Mouse (Mus musculus) stomach, embryonic 16.5 days (tissue): ENCODE measurements around the gene Nphp4. TPM values are rescaled to one million over a fixed set of nuclear protein-coding genes. Genes with fewer than 3 reads are reported as not detected.

Experiments used
- ATAC-seq: fragments of 200-750 bp; cut with Nextera tagmentation; 2 replicates; pipeline ENCODE4 v1.8.0; 2017; ENCODE audit warnings: moderate number of reproducible peaks, moderate TSS enrichment; ENCODE audit not compliant: insufficient read depth, low FRiP score
- H3K27ac ChIP-seq: fragments of 300-500 bp; sonication (generic); 2 replicates; pipeline ENCODE4 v1.5.1; 2014; ENCODE audit warnings: low read length
- H3K27me3 ChIP-seq: fragments of 300-500 bp; sonication (generic); 2 replicates; pipeline ENCODE4 v1.6.1; 2014; ENCODE audit warnings: low read length, control low read depth, mixed read lengths; ENCODE audit not compliant: control insufficient read depth, insufficient read depth
- H3K36me3 ChIP-seq: fragments of 300-500 bp; sonication (generic); 2 replicates; pipeline ENCODE4 v1.6.1; 2014; ENCODE audit warnings: low read length; ENCODE audit not compliant: control insufficient read depth, insufficient read depth
- H3K4me1 ChIP-seq: fragments of 300-500 bp; sonication (generic); 2 replicates; pipeline ENCODE4 v1.6.1; 2014; ENCODE audit warnings: low read length, control low read depth, mixed read lengths; ENCODE audit not compliant: control insufficient read depth, insufficient read depth
- H3K4me2 ChIP-seq: fragments of 300-500 bp; sonication (generic); 2 replicates; pipeline ENCODE4 v1.6.1; 2014; ENCODE audit warnings: low read depth, low read length, mixed read lengths
- H3K4me3 ChIP-seq: fragments of 300-500 bp; sonication (generic); replicated peaks from 2 replicates; pipeline ENCODE4 v1.5.1; 2014; ENCODE audit warnings: mild to moderate bottlenecking, low read length
- H3K9ac ChIP-seq: fragments of 300-500 bp; sonication (generic); 2 replicates; pipeline ENCODE4 v1.6.1; 2014; ENCODE audit warnings: low read length
- H3K9me3 ChIP-seq: fragments of 300-500 bp; sonication (generic); replicated peaks from 2 replicates; pipeline ENCODE4 v1.6.1; 2016; ENCODE audit warnings: low read length, control low read depth; ENCODE audit not compliant: control insufficient read depth
- WGBS: fragments of 180-500 bp; shearing (Covaris S2); extraction: QIAGEN DNeasy Blood & Tissue Kit; methylation state at CpG from one replicate; pipeline ENCODE4 v1.1.7; 2014; 5-methylcytosine and 5-hydroxymethylcytosine counted together
- polyA plus RNA-seq: library from polyadenylated mRNA; unstranded; fragments of >200 nt; fragmentation: Nextera tagmentation; extraction: Ambion mirVana; gene quantifications from 2 replicates; pipeline ENCODE4 v1.2.1, GENCODE M21; 2015

Nphp4 gene
- polyA plus RNA-seq = 2.2 and 2.4 TPM in 2 replicates

GRCm38 (mm10) chr4:152476427-152477023 is at the start of gene Nphp4:
Gene Nphp4, plus strand, starts transcription at chr4:152476706.
- no peak for ATAC-seq
- 3% methylated on average over 18 of the region's 18 CpGs for WGBS
- Histone ChIP-seq H3K36me3 (no peaks in the 10 kb centered on the region), H3K9ac (peak within 1 kb of the TSS; percentile 79), H3K4me1 (peaks cover 16% of the 10 kb centered on the region), H3K27me3 (peaks cover 11% of the 10 kb centered on the region; the same call in 1 of the 2 replicates), H3K9me3 (peaks cover 8% of the 10 kb centered on the region; the same call in 1 of the 2 replicates), H3K4me2 (peak within 1 kb of the TSS; percentile 56), H3K4me3 (peak within 1 kb of the TSS; percentile 91), H3K27ac (no peak within 1 kb of the TSS)

GRCm38 (mm10) chr4:152428259-152428658 is 48.2 kb upstream of the Nphp4 start:
- no peak for ATAC-seq
- no peaks in the 10 kb centered on the region for H3K9me3 ChIP-seq
- no peak overlapping the region for H3K9ac ChIP-seq
- no peak overlapping the region for H3K27ac ChIP-seq
- 49% methylated on average over 8 of the region's 8 CpGs for WGBS
- no peaks in the 10 kb centered on the region for H3K27me3 ChIP-seq
- H3K36me3 ChIP-seq = no peaks in the 10 kb centered on the region
- H3K4me1 ChIP-seq = no peaks in the 10 kb centered on the region
- H3K4me3 ChIP-seq = no peak overlapping the region
- H3K4me2 ChIP-seq = no peak overlapping the region

GRCm38 (mm10) chr4:152432308-152432707 is 44.2 kb upstream of the Nphp4 start:
- Histone ChIP-seq H3K4me1 (0 out of 2 replicates have a peak, but pooled peaks cover 3% of the 10 kb centered on the region), H3K36me3 (no peaks in the 10 kb centered on the region), H3K9me3 (no peaks in the 10 kb centered on the region), H3K27ac (no peak overlapping the region), H3K4me3 (no peak overlapping the region), H3K9ac (no peak overlapping the region), H3K27me3 (no peaks in the 10 kb centered on the region), H3K4me2 (no peak overlapping the region)
- no peak for ATAC-seq
- 50% methylated on average over 5 of the region's 5 CpGs for WGBS

- 0 out of 2 replicates have a peak, but pooled peaks cover 3% of the 10 kb centered on the region for H3K4me1 ChIP-seq
- peak overlapping the region; percentile 23 for H3K4me3 ChIP-seq
- WGBS = 5% methylated on average over 9 of the region's 9 CpGs
- no peak overlapping the region for H3K9ac ChIP-seq
- peak overlapping the region; percentile 48 for H3K4me2 ChIP-seq
- peak; percentile 79 for ATAC-seq
- no peaks in the 10 kb centered on the region for H3K9me3 ChIP-seq
- H3K27ac ChIP-seq = no peak overlapping the region
- H3K36me3 ChIP-seq = no peaks in the 10 kb centered on the region
- H3K27me3 ChIP-seq = no peaks in the 10 kb centered on the region
Measured at GRCm38 (mm10) chr4:152434836-152435235, 41.7 kb upstream of the Nphp4 start.

GRCm38 (mm10) chr4:152435255-152435654 is 41.3 kb upstream of the Nphp4 start:
- no peaks in the 10 kb centered on the region for H3K27me3 ChIP-seq
- H3K9ac ChIP-seq = no peak overlapping the region
- 0 out of 2 replicates have a peak, but pooled peaks cover 3% of the 10 kb centered on the region for H3K4me1 ChIP-seq
- H3K36me3 ChIP-seq = no peaks in the 10 kb centered on the region
- no peak overlapping the region for H3K27ac ChIP-seq
- peak overlapping the region; percentile 48 for H3K4me2 ChIP-seq
- H3K4me3 ChIP-seq = peak overlapping the region; percentile 23
- WGBS = 12% methylated on average over 10 of the region's 10 CpGs
- ATAC-seq = no peak; the same call in 1 of the 2 replicates
- H3K9me3 ChIP-seq = no peaks in the 10 kb centered on the region

GRCm38 (mm10) chr4:152440882-152441281 is 35.6 kb upstream of the Nphp4 start:
- H3K4me3 ChIP-seq = no peak overlapping the region
- H3K4me2 ChIP-seq = no peak overlapping the region
- H3K36me3 ChIP-seq = no peaks in the 10 kb centered on the region
- 0 out of 2 replicates have a peak, but pooled peaks cover 2% of the 10 kb centered on the region for H3K4me1 ChIP-seq
- 62% methylated on average over 9 of the region's 9 CpGs for WGBS
- no peak overlapping the region for H3K9ac ChIP-seq
- H3K27ac ChIP-seq = no peak overlapping the region
- no peaks in the 10 kb centered on the region for H3K9me3 ChIP-seq
- H3K27me3 ChIP-seq = no peaks in the 10 kb centered on the region
- no peak for ATAC-seq

GRCm38 (mm10) chr4:152441536-152441935 is 35.0 kb upstream of the Nphp4 start:
- 36% methylated on average over 9 of the region's 9 CpGs for WGBS
- 0 out of 2 replicates have a peak, but pooled peaks cover 5% of the 10 kb centered on the region for H3K4me1 ChIP-seq
- H3K4me2 ChIP-seq = no peak overlapping the region
- H3K9ac ChIP-seq = no peak overlapping the region
- no peak for ATAC-seq
- H3K36me3 ChIP-seq = no peaks in the 10 kb centered on the region
- H3K4me3 ChIP-seq = no peak overlapping the region
- no peak overlapping the region for H3K27ac ChIP-seq
- H3K27me3 ChIP-seq = no peaks in the 10 kb centered on the region
- H3K9me3 ChIP-seq = no peaks in the 10 kb centered on the region

- no peak overlapping the region for H3K4me3 ChIP-seq
- ATAC-seq = no peak
- H3K27ac ChIP-seq = no peak overlapping the region
- H3K9ac ChIP-seq = no peak overlapping the region
- no peaks in the 10 kb centered on the region for H3K36me3 ChIP-seq
- 70% methylated on average over 10 of the region's 10 CpGs for WGBS
- H3K4me2 ChIP-seq = no peak overlapping the region
- 0 out of 2 replicates have a peak, but pooled peaks cover 5% of the 10 kb centered on the region for H3K4me1 ChIP-seq
- H3K27me3 ChIP-seq = no peaks in the 10 kb centered on the region
- no peaks in the 10 kb centered on the region for H3K9me3 ChIP-seq
Measured at GRCm38 (mm10) chr4:152446178-152446577, 30.3 kb upstream of the Nphp4 start.

- ATAC-seq = no peak
- Histone ChIP-seq H3K4me2 (no peak overlapping the region), H3K27me3 (no peaks in the 10 kb centered on the region), H3K4me1 (0 out of 2 replicates have a peak, but pooled peaks cover 5% of the 10 kb centered on the region), H3K9ac (no peak overlapping the region), H3K4me3 (no peak overlapping the region), H3K9me3 (no peaks in the 10 kb centered on the region), H3K36me3 (no peaks in the 10 kb centered on the region), H3K27ac (no peak overlapping the region)
- 74% methylated on average over 22 of the region's 22 CpGs for WGBS
Measured at GRCm38 (mm10) chr4:152447731-152448665, 28.5 kb upstream of the Nphp4 start.
